Mouse (Mus musculus): ENCODE measurements at regions not wholly inside any gene's neighbourhood (a gene's known extent, or its start where the extent isn't known, plus 50 kb on each side); places are given as distances from the start of the nearest gene placed in this dataset.
A peak's percentile ranks its signal among the peaks of the same experiment; 100 is the strongest.

GRCm38 (mm10) chr2:169057831-169058230 is 102.4 kb upstream of the Zfp64 start:
- TF ChIP-seq MYC (IDR thresholded peaks at IDR 0.05; ENCODE audit: low read depth, low read length) (no peak), TAL1 (IDR thresholded peaks at IDR 0.05; ENCODE audit: low read length) (no peak), EP300 (IDR thresholded peaks at IDR 0.05; ENCODE audit: low read depth in 1 of 2, low read length in 2 of 2) (no peak), ETS1 (IDR thresholded peaks at IDR 0.05; ENCODE audit: low read depth, low read length) (no peak), CTCF (IDR thresholded peaks at IDR 0.05 in 2 of 3, conservative IDR thresholded peaks at IDR 0.05 in 1 of 3; ENCODE audit: control insufficient read depth in 1 of 3, insufficient read depth in 1 of 3, low read depth in 2 of 3, low read length in 3 of 3, poor library complexity in 1 of 3, severe bottlenecking in 1 of 3) (peak; percentile 25 to 54 (median 29); a peak in 5 of 6 replicates), POLR2A (IDR thresholded peaks at IDR 0.05; ENCODE audit: control insufficient read depth in 1 of 2, insufficient read depth in 1 of 2, low read depth in 1 of 2, low read length in 2 of 2, poor library complexity in 1 of 2) (no peak), GATA1 (IDR thresholded peaks at IDR 0.05; ENCODE audit: low read depth, low read length) (no peak), NELFE (IDR thresholded peaks at IDR 0.05; ENCODE audit: low read depth, low read length) (no peak), ZNF384 (IDR thresholded peaks at IDR 0.05; ENCODE audit: low read depth, low read length) (no peak), RAD21 (IDR thresholded peaks at IDR 0.05; ENCODE audit: low read depth, low read length) (peak; percentile 15), NRF1 (IDR thresholded peaks at IDR 0.05; ENCODE audit: insufficient read depth, low read depth, low read length, poor library complexity, severe bottlenecking) (no peak), ELF1 (IDR thresholded peaks at IDR 0.05; ENCODE audit: low read depth, low read length) (no peak), SMC3 (IDR thresholded peaks at IDR 0.05; ENCODE audit: low read depth, low read length) (no peak), E2F4 (IDR thresholded peaks at IDR 0.05; ENCODE audit: borderline replicate concordance, low read depth, low read length) (no peak)

Data from MEL (cell line).